Mouse (Mus musculus) R1 (cell line): ENCODE results near the gene Celf2.

Source experiments
- DNase-seq: peaks from one replicate; pipeline ENCODE4 v3.0.0-alpha.2; 2018; ENCODE audit warnings: low read depth, low spot score

Celf2 gene

GRCm38 (mm10) chr2:7083489-7084090 is 425.8 kb downstream of the Celf2 start:
- DNase-seq = no peak

- no peak for DNase-seq
Observed at GRCm38 (mm10) chr2:7082376-7083025, 426.9 kb downstream of the Celf2 start.

DNA sequence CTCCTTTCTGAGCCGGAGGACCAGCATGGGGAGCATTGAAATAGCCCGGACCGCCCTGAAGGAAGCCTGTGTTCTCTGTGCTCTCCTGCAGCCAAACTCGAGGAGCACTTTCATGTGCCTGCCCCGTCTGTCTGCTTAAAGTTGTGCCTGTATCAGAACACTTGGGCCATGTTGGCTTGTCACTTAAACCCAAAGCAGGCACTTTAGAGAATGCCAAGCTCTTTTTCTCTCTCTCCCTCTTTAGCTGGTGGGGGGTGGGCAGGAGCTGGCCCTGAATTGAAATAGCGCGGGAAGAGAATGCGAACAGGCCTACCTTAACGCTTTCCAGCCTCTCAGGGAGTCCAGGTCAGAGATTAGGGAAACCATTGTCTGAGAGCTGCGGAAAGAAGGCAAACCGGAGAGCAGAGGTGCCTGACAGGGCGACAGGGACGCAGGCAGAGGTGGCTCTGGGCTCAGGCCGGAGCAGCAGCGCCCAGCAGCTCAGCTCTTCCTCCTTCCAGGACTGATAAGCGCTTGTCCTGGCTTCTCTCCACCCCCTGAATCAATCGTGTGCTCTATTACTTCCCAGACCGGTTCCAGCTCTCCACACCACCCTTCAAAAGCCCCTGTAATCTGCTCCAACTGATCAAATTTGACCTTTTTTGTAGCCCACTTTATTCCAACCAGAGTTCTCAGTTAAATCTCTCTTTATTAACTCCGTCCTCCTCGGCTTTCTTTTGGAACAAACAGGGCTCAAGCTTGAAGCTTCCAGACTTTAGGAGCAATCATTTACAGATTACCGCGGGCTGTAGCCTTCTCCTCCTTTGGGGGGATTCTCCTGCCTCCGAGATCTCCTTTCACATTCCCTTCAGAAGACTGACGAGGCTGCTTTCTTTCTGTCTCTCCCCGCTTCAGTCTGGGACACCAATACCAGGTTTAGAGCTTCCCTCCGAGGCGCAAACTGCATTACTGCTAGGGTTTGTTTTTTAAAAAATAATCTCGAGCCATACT is 428.3 kb downstream of the Celf2 start:
- DNase-seq = peak; percentile 37

DNA sequence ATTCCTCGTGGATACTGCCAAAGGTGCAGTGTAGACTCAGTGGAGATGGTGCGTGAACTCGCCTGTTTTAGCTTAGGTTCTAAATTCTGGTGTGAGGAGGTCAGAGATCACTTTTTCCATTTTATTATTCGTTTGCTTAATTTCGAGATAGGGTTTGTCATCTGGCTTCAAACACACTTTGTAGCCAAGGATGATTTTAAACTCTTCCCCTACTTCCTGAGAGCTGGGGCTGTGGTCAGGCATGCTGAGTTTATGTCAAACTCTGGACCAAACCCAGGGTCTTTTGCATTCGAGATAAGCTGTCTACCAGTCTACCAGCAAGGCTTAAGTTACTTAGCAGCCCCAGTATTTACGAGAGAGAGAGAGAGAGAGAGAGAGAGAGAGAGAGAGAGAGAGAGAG is 429.3 kb downstream of the Celf2 start:
- DNase-seq = no peak

DNA sequence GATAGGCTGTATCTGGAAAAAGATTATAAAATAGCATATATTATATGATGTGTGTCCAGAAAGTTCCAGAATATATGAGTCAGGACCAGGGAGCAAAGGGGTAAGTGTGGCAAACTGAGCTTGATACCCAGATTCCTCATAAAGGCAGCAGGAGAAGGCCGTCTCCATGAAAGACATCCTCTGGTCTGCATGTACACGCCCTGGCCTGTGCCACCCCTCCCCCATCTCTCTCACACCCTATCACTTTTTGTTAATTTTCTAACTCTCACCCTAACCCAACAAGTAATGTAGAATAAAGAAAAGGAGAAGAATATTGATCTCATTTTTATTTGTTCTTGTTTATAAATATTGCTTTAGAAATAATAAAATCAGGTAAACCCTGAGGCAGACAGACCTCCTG is 430.0 kb downstream of the Celf2 start:
- no peak for DNase-seq

GRCm38 (mm10) chr2:7073730-7074129 is 435.6 kb downstream of the Celf2 start:
- no peak for DNase-seq

DNA sequence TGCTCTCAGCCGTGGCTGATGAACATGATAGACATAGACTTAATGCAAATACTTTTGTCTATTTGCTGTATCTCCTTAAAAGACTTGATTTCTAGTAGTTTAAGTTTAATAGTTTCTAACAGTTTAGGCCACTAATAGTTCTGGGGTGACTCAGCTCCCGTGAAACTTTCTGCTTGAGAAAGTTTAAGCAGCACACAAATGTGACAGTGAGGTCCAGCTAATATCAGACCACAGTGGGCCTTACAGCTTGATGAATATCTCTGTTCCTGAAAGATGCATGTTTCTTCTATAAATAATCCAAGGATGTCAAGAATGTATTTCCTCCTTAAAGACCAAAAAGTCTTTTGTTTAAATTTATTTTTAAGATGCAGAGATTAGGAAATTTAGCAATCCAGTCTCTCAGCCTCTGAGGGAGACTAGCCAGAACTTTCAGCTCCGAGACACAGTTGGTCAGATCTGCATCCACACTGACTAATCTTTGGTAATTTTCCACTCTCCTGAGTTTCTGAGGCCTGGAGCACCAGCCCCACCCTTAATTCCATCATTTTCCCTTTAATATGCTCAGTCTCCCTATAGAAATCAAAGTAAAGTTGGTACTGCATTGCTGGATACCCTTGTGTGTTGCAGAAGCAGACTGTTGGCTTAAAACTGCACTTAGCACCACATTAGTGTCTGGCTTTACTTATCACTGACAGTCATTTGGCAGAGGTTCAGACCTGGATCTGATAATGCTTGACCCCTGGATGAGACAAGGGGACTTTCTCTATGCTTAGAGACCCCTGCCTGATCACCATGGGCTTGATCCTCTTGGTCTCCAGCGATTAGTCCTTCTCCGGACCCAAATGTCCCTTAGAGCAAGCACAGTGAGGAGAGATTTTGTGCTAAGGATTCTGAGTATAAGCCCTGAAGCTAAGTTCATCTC is 436.8 kb downstream of the Celf2 start:
- no peak for DNase-seq

- DNase-seq = no peak
Observed at GRCm38 (mm10) chr2:7069458-7069857, 439.9 kb downstream of the Celf2 start.

DNA sequence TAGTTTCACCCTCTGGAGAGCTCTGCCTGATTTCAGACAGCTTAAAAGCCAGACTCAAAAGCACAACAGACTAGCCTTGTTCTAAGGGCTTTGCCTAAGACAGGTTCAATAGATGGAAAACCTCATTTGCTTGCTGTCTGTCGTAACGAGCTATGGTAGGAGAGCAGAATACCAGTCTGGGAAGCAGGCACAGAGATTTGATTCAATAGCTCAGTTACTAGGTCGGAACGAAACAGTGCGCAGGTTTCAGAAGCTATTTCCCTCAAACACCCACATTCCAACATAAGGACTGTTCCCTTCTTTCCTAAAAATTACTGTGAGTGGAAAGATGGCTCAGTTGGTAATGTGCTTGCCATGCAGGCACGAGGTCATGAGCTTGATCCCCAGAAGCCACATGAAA is 441.1 kb downstream of the Celf2 start:
- DNase-seq = no peak

DNA sequence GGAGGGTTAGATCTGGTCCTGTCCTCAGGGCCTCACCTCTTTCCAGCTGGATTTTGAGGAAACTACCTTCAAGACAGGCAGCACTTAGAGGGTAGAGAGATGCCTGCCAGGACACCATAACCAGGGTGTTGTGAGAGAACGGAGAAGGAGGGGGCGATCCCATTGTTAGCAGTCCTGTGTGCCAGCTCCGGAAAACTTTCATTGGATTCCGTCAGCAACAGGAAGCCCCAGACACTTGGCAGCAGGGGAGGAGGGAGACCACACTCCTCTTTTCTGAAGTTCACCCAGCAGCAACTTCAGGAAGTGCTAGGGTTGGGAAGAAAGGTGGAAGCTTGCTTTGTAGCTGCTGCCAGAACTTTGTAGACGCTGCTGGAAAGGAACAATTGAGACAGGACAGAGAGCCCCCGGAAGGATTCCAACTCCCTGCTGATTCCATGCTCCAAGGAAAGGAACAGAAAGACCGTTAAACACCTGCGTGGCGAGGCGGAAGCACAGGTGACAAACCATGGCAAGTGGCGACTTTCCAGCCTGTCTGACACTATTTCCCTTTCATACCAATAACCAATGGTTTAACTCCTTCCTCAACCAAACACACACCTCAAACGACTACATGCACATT is 445.7 kb downstream of the Celf2 start:
- DNase-seq = peak; percentile 31

GRCm38 (mm10) chr2:7060490-7061105 is 448.8 kb downstream of the Celf2 start:
- no peak for DNase-seq

DNA sequence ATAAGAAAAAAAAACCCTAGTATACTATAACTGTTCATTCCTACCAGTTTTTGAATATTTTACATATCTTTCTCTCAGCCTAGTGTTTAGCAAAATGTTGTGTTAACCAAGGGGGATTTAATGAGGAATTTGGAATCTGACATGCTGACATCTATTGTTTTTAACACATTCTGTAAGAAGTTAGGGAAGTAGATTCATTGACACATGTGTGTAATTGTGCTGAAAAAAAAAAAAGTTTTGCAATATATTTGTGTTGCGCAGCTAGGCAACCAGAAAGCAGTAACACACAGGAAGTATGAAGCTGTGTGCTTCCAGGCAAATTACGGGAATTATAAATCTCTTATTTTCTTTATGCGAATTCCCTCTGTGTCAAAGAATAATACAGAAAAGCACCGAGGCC is 453.0 kb downstream of the Celf2 start:
- no peak for DNase-seq

- no peak for DNase-seq
Observed at GRCm38 (mm10) chr2:7055958-7056357, 453.4 kb downstream of the Celf2 start.

DNA sequence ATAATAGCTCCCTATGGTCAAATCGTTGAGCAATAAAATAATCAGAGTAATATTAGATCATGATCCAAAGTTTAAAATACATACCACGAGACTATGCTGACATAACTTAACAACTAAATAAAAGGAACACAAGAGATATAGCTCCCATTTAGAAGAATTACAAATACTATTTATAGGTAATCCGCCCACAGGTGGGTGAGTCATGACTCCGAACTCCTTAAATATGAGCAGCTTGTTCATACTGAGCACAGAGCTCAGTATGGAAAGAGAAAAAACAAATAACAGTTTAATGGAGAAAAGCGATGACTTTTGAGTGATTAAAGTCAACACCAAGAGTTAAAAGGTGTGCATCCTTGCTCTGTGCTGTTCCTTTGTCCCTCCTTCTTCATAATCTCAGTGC is 458.3 kb downstream of the Celf2 start:
- no peak for DNase-seq

DNA sequence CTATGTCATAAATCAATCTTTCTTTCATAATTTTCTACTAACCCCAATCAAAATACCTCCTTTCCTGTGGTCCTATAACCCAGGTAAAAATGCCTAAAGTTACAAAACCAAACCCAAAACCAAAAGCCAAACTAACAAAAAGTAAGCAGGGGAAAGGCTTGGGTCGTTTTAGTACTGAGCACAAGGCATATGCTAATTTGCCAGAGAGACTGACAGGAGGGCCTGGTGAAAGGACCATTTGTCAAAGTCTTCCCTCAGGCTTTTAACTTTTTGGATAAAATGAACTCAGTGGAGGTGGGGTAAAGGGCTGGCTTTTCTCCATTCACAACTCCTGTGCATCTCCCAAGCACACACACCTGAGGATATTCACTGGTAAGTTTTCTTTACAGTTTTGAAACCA is 463.2 kb downstream of the Celf2 start:
- DNase-seq = no peak

GRCm38 (mm10) chr2:7045531-7045930 is 463.8 kb downstream of the Celf2 start:
- DNase-seq = no peak

GRCm38 (mm10) chr2:7043770-7044459 is 465.4 kb downstream of the Celf2 start:
- DNase-seq = no peak

GRCm38 (mm10) chr2:7040940-7041339 is 468.4 kb downstream of the Celf2 start:
- no peak for DNase-seq

- no peak for DNase-seq
Observed at GRCm38 (mm10) chr2:7038991-7039390, 470.4 kb downstream of the Celf2 start.

DNA sequence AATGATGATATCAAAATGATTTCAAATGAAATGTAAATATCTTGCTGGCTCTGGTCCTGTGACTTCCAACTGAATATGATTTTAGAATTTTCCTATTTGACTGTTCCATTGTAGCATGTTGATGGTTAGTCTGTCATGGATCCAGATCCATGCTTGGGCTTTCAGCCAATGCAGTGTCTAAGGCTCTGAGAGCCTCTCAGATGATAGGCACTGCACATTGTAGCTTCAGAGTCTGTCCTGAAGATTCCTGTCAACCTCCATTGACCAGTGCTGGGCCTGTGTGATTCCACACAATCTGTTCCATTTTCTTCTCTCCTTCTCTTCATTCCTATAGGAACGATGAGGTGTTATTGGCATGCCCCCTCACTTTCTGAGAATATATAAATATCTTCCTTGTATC is 478.0 kb downstream of the Celf2 start:
- no peak for DNase-seq
